7 mouse cellular contexts compared by ENCODE assay signal in the genomic region with DNA sequence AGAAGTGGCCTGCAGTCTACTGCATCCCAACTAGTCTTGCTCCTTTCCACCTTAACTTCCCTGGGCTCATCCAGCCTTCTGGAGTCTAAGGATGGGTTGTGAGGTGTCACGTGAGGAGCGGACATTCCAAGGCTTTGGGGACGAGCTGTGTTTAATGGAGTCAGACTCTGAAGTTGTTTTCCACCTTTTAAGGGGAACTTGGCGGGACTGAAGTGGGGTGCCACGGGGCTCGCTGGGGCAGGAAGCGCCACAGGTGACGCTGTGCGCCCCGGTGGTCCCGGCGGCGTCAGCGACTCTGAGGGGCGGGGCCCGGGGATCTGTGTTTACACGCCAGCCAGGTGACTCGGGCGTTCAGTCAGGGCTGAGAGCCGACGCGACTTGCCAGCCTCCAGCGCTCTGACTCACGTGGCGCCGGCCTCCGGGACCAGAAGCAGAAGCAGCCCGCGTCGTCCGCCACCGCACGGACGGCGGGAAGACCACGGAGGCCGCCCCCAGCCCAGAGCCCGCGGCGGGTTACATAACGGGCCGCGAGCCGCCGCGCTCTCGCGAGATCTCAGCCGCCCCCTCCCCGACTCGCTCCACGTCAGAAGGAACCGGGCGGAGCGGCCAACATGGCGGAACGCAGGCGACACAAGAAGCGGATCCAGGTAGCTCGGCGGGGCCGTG. TPM values are rescaled to one million over a fixed set of nuclear protein-coding genes. Genes with fewer than 3 reads are reported as not detected.
A peak's percentile ranks its signal among the peaks of the same experiment; 100 is the strongest.
DNase-seq lines count a peak whose midpoint lies in the region; ATAC-seq lines count a peak whose summit lies in the region.

A gene (plus strand): TSS at position 139 of the 666 bp plus-strand sequence.

- peak within 1 kb of the TSS; percentile 89 for H3K9ac ChIP-seq in embryonic facial prominence, embryonic 11.5 days (replicated peaks; ENCODE audit: low read length)
- peak within 1 kb of the TSS; percentile 98 for H3K9ac ChIP-seq in limb, embryonic 11.5 days (ENCODE audit: low read length)
- H3K9ac ChIP-seq in midbrain, embryonic 14.5 days (replicated peaks; ENCODE audit: low read length) = peak within 1 kb of the TSS; percentile 91

- under 1% methylated on average over 54 of the region's 62 CpGs for WGBS in embryonic facial prominence, embryonic 11.5 days
- WGBS in limb, embryonic 11.5 days = 0% methylated on average over 62 of the region's 62 CpGs
- WGBS in midbrain, embryonic 14.5 days = under 1% methylated on average over 61 of the region's 62 CpGs

- no peaks in the 10 kb centered on the region for H3K9me3 ChIP-seq in embryonic facial prominence, embryonic 11.5 days (replicated peaks; ENCODE audit: control insufficient read depth, low read length)
- no peaks in the 10 kb centered on the region for H3K9me3 ChIP-seq in limb, embryonic 11.5 days (ENCODE audit: control insufficient read depth, low read length)
- H3K9me3 ChIP-seq in midbrain, embryonic 14.5 days (ENCODE audit: control insufficient read depth, low read length) = no peaks in the 10 kb centered on the region

- no peaks in the 10 kb centered on the region for H3K27me3 ChIP-seq in embryonic facial prominence, embryonic 11.5 days (ENCODE audit: control insufficient read depth, insufficient read depth, low read length)
- H3K27me3 ChIP-seq in limb, embryonic 11.5 days (ENCODE audit: control insufficient read depth, insufficient read depth, low read length) = no peaks in the 10 kb centered on the region
- no peaks in the 10 kb centered on the region for H3K27me3 ChIP-seq in midbrain, embryonic 14.5 days (ENCODE audit: control insufficient read depth, insufficient read depth, low read length)

- H3K4me1 ChIP-seq in embryonic facial prominence, embryonic 11.5 days (ENCODE audit: control insufficient read depth, insufficient read depth, low read length) = no peaks in the 10 kb centered on the region
- H3K4me1 ChIP-seq in limb, embryonic 11.5 days (ENCODE audit: control insufficient read depth, insufficient read depth, low read length) = no peaks in the 10 kb centered on the region
- H3K4me1 ChIP-seq in midbrain, embryonic 14.5 days (ENCODE audit: control insufficient read depth, insufficient read depth, low read length) = peaks cover 9% of the 10 kb centered on the region

- H3K4me2 ChIP-seq in embryonic facial prominence, embryonic 11.5 days (ENCODE audit: low read depth, low read length) = peak within 1 kb of the TSS; percentile 51
- peak within 1 kb of the TSS; percentile 67 for H3K4me2 ChIP-seq in limb, embryonic 11.5 days (ENCODE audit: low read depth, severe bottlenecking)
- peak within 1 kb of the TSS; percentile 55 for H3K4me2 ChIP-seq in midbrain, embryonic 14.5 days (ENCODE audit: low read length)

- DNase-seq in adrenal gland, postnatal 14 days = peak; percentile 96
- peak; percentile 94 for DNase-seq in embryonic facial prominence, embryonic 11.5 days (ENCODE audit: low spot score)
- DNase-seq in heart, adult 11 months = peak; percentile 99
- DNase-seq in kidney, adult 18-20 months = peak; percentile 96
- peak; percentile 96 for DNase-seq in limb, embryonic 11.5 days (ENCODE audit: low spot score)
- DNase-seq in midbrain, embryonic 14.5 days = peak; percentile 96
- DNase-seq in spleen, adult 18-20 months = peak; percentile 86 to 92

- peak; percentile 96 for ATAC-seq in embryonic facial prominence, embryonic 11.5 days (replicated peaks; ENCODE audit: insufficient number of reproducible peaks, low FRiP score, low TSS enrichment, low read depth)
- peak; percentile 95 for ATAC-seq in limb, embryonic 11.5 days (ENCODE audit: insufficient number of reproducible peaks, low FRiP score, low TSS enrichment, low read depth)
- ATAC-seq in midbrain, embryonic 14.5 days (ENCODE audit: low FRiP score, low TSS enrichment) = peak; percentile 98

- peak within 1 kb of the TSS; percentile 75 for H3K4me3 ChIP-seq in embryonic facial prominence, embryonic 11.5 days (ENCODE audit: low read depth, low read length)
- H3K4me3 ChIP-seq in limb, embryonic 11.5 days (ENCODE audit: low read depth, low read length) = peak within 1 kb of the TSS; percentile 94
- H3K4me3 ChIP-seq in midbrain, embryonic 14.5 days (replicated peaks; ENCODE audit: low read depth, low read length) = peak within 1 kb of the TSS; percentile 94

- H3K27ac ChIP-seq in embryonic facial prominence, embryonic 11.5 days (replicated peaks; ENCODE audit: low read depth, low read length) = peak within 1 kb of the TSS; percentile 83
- peak within 1 kb of the TSS; percentile 90 for H3K27ac ChIP-seq in limb, embryonic 11.5 days (replicated peaks; ENCODE audit: low read depth, low read length)
- peak within 1 kb of the TSS; percentile 96 for H3K27ac ChIP-seq in midbrain, embryonic 14.5 days (replicated peaks; ENCODE audit: low read depth, low read length)

- H3K36me3 ChIP-seq in embryonic facial prominence, embryonic 11.5 days (replicated peaks; ENCODE audit: control insufficient read depth, insufficient read depth, low read depth, low read length) = no peaks in the 10 kb centered on the region; the same call in 1 of the 2 replicates
- H3K36me3 ChIP-seq in limb, embryonic 11.5 days (ENCODE audit: control insufficient read depth, insufficient read depth, low read length) = no peaks in the 10 kb centered on the region
- H3K36me3 ChIP-seq in midbrain, embryonic 14.5 days (ENCODE audit: control insufficient read depth, insufficient read depth, low read length) = no peaks in the 10 kb centered on the region

RNA-seq across cellular contexts. Expression of the gene that starts here (rescaled TPM):
- total RNA-seq in adrenal gland, postnatal 14 days (2021) = 89.3 and 92.6 TPM in 2 replicates
- polyA plus RNA-seq in embryonic facial prominence, embryonic 11.5 days (2014; fragmentation: Nextera tagmentation; extraction: Ambion mirVana) = 64.7 and 68.2 TPM in 2 replicates
- polyA plus RNA-seq in limb, embryonic 11.5 days (2014; fragmentation: Nextera tagmentation; extraction: Ambion mirVana) = 65.0 and 72.1 TPM in 2 replicates
- polyA plus RNA-seq in midbrain, embryonic 14.5 days (2014; fragmentation: Nextera tagmentation; extraction: Ambion mirVana) = 102 and 110 TPM in 2 replicates

Comparison
In these comparisons a context has a peak if more than half of its experiments do, and no peak if none do; other contexts are left out.
1. Peak in every context shown above with its lines: DNase-seq, ATAC-seq, H3K4me3 ChIP-seq and H3K27ac ChIP-seq.